Mouse (Mus musculus): ENCODE data around the gene 4930447F04Rik. TPM values are rescaled to one million over a fixed set of nuclear protein-coding genes. Genes with fewer than 3 reads are reported as not detected.

Gene 4930447F04Rik
- not detected in 2 replicates for polyA plus RNA-seq (2014; fragmentation: Nextera tagmentation; extraction: Ambion mirVana)

DNA sequence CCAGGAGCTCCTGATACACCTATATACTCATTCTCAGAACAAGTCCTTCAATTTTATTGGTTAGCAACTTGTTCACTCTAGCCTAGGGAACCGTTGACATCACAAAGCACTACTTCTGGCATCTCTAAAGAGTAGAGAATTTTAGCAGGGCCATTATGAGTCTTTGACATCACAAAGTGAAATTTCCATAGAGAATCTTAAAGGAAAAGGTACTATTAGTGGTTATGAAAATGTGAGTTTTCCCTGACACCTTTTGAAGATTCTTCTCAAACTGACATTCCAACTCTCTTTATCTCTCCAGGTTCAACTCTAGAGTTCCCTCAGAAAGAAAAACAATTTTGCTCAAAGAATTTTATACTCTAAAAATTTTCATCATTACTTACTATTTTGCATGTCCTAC, at the start of gene 4930447F04Rik:
Gene 4930447F04Rik, minus strand, starts transcription at position 101 of the 400 bp plus-strand sequence.
- H3K4me1 ChIP-seq (ENCODE audit: control insufficient read depth, insufficient read depth, low read length) = no peaks in the 10 kb centered on the region
- H3K9ac ChIP-seq (ENCODE audit: low read length) = no peak within 1 kb of the TSS
- no peak within 1 kb of the TSS for H3K27ac ChIP-seq (ENCODE audit: low read depth, low read length)
- no peaks in the 10 kb centered on the region for H3K9me3 ChIP-seq (replicated peaks; ENCODE audit: control insufficient read depth, low read length)
- DNase-seq (ENCODE audit: low spot score) (no peak), ATAC-seq (no peak)
- 79% methylated on average over 1 of the region's 1 CpGs for WGBS
- no peak within 1 kb of the TSS for H3K4me3 ChIP-seq (ENCODE audit: low read depth, low read length)
- H3K4me2 ChIP-seq (ENCODE audit: low read length) = no peak within 1 kb of the TSS
- H3K36me3 ChIP-seq (ENCODE audit: control insufficient read depth, insufficient read depth, low read length) = no peaks in the 10 kb centered on the region
- no peaks in the 10 kb centered on the region for H3K27me3 ChIP-seq (replicated peaks; ENCODE audit: control insufficient read depth, insufficient read depth, low read length)

Data from forebrain, embryonic 14.5 days (tissue).